Mouse (Mus musculus) left cerebral cortex, adult 9 months (tissue): ENCODE results near the gene Cela3a.
"Not testable (repeated sequence)": the region's sequence is repeated elsewhere in the genome, so short reads cannot be mapped to it uniquely, and the experiment has no call there.

ENCODE experiments used
- DNase-seq, 2 experiments: peaks; one replicate each; pipeline ENCODE4 v3.0.0; 2022; ENCODE audit warnings: low spot score in 2 of 2

Cela3a gene

DNA sequence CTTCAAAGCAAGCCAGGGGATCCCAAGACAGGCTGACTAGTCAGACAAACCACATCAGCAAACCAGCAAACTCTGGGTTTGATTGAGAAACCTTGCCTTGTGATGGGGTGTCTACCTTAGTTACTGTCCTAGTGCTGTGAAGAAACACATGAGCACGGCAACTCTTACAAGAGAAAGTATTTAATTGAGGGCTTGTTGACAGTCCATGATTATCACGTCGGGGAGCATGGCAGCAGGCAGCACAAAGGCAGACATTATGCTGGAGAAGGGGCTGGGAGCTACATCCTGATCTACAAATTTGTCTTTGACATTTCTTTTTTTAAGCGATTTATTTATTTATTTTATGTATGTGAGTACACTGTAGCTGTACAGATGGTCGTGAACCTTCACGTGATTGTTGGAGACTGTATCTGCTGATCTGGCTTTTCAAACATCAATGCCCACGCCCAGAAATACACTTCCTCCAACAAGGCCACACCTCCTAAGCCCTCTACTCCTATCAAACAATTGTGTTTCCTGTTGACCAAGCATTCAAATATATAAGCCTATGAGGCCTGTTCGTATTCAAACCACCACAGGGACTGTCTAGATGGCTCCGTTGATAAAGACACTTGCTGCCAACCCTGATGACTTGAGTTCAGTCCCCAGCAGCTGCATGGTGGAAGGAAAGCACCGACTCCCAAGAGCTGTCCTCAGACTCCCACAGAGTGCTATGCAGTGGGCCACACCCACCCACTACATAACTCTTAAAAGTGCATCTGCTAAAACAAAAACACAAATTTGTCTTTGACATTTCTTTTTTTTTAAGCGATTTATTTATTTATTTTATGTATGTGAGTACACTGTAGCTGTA lies 8.3 kb upstream of the Cela3a start:
- no peak for DNase-seq

DNA sequence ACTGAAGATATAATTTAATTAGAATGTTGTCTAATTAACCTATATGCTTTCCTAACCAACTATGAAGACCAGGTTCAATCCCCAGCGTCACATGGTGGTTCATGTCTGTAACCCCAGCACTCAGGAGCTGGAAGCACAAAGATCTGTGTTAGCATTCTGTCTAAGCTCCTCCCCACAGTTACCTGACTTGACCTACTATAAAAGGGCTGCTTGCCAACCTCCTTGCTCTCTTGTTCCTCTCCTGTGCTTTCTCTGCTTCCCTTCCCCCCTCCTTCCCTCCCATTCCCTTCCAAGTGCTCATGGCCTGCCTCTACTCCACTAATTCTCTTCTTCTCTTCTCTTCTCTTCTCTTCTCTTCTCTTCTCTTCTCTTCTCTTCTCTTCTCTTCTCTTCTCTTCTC lies 5.3 kb upstream of the Cela3a start:
- no peak for DNase-seq

DNA sequence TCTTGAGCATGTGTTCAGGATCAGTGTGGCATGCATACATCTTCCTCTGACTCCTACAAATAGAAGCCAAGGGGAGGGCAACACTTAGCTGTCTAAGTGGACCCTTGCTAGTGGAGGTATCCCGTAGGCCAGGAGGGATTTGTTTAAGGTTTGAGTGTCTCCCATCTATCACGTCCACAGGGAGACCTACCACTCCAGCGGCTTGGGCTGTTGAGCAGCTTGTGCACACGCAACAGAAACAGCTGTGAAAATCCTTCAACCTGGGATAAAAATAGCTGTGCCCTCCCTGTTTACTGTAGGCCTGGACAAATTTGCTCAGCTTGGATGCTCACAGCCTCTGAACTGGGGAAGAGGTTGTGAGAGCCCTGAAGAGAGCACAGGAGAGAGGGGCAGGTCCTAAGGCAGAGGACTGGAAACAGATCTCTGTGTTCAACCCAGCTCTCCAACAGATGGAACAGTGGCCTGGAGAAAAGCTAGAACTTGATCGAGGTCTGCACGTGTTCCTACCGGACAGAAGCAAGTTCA lies 2.7 kb upstream of the Cela3a start:
- DNase-seq: not testable (repeated sequence)

DNA sequence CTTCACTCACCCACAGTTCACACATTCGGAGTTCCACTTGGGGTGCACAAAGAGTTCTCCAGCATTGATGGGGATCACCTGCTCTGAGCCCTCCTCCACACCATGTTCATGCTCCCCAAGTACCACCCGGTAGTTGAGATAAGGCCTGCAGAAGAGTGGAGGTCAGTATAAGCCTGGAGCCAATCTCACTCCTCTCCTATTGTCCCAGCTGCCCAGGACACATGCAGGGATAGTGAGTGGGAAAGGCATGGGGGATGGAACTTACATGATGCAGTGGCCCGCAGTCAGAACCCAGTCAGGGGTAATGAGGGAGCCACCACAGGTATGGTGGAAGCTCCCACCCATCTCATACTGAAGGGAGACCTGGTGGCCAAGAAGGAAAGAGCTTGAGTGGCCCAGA lies 4.0 kb downstream of the Cela3a start:
- no peak for DNase-seq

DNA sequence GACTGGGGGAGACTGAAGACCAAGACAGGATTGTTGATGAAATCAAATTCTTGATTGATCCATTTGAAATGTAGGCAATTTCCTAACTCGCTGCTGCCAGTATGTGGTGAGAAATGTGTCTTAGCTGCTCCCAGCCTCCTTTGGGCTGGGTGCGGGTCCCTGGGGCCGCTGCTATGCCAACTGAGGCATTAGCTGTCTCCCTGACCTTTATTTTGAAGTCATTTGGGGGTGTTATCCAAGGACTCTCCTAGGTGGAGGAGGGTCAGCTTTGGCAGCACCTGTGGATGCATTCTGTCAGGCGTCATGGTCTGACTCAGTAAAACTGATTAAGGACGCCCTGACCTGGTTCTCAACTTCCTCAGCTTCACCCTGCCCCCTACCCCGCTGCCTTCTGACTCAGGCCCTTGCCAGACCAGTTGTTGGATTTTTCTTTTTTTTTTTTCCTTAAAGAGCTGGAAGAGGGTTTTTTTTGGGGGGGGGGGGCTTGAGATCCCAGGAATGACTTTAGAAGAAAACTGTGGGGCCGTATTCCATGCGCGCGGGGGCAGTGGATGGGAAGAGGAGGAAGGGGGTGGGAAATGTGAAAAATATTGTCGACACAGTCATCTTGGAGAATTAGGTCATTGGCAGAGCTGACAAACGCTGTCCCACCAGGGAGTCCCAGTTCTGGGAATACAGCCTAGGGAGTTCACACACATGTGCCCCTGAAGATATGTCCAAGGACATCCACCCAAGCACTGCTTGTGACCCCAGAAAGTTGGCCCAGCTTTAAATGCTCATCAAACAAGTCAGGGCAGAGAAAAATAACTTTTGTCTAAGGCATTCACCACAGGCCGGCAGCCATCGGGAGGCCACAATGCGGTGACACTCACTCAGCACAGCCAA lies 12.7 kb downstream of the Cela3a start:
- no peak for DNase-seq

DNA sequence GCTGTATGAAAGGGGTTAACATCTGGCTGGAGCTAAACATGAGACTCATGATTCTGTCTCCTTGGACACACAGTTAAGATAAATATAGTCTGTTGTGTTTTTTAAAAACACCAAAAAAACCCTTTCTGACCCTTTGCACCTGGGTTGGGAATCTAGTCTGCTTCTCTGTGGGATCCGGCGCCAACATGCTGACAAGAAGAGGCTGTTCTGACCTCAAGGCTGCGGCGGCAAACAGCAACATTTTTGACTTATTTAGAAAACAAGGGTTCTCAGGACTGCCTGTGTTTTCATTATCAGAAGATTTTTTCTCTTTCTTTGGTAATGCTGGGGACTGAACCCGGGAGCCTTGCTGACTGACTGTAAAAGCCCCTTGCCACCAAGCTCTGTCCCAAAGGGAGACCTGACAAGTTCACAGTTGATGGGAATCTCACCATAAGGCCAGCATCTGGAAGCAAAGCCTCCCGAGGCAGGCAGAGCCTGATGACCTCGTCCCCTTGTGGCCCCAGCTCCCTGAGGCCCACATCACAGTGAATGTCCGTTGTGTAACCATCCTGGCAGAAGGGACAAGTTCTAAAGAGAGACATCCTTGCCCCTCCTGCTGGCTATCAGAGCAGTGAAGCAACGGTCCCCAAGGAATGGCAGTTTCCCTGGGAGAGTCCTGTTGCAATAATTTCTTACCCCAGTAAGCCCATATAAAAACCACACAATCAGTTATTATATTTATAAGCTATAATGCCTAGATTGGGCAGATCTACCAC lies 16.0 kb downstream of the Cela3a start:
- no peak for DNase-seq

DNA sequence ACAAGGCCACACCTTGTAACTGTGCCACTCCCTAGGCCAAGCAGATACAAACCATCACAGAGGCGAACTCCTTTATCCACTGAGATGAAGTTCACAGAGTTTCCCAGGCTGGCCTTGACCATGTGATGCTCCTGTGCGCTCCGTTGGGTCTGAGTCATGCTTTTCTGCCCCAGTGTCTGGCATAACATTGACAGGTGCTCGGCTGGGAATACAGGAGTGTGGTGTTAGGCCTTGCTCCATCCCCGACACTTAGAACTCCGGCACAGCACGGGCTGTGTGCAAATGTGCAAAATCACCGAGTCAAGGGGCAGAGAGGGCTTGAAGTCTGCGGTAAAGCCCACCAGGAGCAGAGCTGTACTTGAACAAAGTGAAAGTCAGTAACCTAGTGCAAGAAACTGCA lies 16.7 kb downstream of the Cela3a start:
- no peak for DNase-seq

DNA sequence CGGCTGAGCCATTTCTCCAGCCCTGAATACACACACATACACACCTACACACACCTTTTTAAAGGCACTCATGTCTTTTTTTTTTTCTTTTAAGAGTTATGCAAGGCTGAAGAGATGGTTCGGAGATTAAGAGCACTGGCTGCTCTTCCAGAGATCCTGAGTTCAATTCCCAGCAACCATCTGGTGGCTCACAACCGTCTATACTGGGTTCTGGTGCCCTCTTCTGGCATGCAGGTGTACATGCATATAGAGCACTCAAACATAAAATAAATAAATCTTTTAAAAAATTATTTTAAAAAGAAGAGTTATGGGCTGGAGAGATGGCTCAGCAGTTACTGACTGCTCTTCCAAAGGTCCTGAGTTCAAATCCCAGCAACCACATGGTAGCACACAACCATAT lies 18.3 kb downstream of the Cela3a start:
- DNase-seq: no peak

DNA sequence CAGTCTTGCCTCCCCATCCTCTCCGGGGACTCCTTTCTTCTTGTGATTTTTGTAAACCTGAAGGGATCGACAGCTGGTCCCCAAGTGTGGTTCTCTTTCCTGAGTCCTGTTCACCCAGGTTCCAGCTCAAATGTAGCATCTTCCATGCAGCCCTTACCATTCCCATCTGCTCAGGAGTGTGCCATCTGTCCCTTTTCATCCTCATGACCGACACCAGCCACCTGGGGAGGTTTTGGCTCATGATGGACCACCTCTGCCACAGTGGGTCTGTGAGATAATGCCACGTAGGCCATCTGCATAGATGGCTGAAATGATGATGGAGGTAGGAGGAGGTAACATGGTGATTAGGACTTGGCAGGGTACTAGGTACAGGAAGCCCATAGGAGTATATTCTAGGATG lies 19.4 kb downstream of the Cela3a start:
- no peak for DNase-seq

DNA sequence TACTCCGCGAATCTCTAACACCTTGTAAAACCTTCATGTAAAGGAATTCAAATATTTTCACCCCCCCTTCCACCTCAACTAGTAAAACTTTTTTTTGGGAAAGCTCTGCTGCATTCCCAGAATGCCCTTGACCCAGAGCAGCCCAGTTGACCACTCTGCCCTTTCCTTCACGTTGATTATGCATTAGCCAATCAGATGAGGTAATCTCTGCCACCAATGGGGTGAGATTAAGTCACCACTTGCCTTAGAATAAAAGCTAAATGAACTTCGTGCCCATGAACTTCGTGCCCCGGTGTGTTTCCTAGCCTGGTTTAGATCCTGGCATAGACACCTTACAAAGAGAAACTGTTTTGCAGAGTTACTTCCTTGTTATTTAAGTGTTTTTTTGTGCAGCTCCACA lies 20.6 kb downstream of the Cela3a start:
- DNase-seq: no peak

DNA sequence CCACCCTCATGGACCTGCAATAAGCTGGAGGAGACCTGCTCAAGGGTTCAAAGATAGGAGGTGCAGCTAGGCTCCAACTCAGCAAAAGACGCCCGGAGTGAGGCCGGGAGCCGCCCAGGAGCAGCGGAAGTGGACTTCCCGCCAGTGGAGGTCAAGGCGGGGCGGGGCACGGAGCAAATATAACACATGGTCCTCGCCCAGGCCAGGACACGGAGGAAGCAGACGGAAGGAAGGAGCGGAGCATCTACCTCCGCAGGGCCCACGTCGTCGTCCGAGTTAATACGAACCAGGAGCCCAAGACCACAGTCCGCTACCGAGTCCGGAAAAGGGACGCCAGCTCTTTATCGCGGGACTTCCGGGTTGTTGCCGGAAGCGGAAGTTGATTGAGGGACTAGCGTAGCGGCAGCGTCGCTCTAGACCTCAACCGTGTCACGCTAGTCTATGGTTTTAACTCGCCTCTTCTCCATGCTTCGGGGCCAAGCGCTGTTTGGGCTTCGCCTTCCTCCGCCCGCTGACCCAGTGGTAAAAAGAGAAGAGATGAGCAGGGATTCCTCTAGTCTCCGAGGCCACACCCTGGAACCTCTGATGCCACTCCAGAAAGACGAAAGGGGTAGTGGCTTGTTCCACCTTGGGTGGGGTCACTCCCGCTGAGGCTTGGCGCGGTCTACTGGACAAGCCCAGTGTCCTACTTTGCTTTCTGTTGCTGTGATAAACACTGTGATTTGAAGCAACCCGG lies 21.4 kb downstream of the Cela3a start:
- DNase-seq: peak; percentile 60 to 88

DNA sequence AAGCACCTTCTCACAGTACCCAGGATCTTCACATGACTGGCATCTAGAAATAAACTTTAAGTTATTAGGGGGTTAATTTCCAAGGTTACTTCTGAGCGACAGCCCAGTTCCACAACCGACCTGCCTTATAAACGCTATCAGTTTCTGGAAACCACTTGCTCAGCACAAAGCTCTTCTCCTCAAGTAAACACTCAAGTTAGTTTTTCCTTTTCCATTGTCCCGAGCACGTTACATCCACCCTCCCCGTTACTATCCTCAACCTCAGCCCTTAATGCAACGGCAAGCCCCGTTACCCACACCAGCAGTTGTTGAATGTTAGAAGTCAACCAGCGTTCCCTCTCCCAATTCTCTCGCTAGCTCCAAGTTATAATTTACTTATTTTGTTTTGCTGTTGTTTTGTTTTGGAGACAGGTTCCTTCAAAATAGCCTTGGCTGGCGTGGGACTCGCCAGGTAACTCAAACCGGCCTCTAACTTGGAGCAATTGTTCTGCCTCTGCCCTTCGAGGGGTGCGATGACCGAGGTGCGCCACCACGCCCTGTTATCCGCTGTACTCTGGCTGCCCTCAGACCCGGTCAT lies 22.0 kb downstream of the Cela3a start:
- no peak for DNase-seq

DNA sequence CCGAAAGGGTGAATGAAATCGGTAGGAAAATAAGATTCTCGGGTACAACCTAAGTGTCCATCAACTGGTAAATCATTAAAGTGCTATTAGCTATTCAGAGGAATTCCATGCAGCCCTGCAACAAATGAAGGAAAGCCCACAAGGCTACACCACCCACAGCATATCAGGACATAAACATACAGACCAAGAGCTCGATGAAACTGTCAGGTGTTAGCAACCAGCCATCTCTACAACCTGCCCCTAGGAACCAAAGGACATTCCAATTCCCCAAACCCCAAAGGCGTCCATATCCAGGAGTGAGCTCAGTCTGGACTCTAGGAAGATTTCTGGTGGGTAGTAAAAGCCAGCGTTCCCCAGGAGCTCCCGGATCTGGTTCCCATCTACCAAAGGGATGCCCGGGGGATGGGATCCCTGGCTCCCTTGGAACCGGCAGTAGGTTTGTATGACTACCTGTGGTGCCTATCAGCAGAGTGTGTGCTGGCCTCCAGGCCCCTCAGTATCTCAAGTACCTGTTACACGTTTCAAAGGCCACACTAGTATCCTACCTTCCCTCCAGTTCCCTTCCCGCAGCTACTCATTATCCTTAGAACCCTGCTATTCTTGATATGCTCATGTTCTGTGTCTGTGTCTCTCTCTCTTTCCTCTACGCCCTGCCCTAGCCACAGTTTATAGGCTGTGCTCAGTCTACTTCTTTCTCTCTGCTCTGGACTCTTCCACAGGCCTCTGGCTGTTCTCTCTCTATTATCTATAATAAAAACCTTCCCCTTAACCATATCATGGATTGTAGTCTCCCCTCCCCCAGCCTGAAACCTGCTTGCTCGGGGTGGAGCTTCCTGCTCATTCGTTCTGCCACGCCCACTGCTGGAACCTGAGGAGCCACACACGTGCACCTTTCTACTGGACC lies 28.6 kb downstream of the Cela3a start:
- DNase-seq: no peak

DNA sequence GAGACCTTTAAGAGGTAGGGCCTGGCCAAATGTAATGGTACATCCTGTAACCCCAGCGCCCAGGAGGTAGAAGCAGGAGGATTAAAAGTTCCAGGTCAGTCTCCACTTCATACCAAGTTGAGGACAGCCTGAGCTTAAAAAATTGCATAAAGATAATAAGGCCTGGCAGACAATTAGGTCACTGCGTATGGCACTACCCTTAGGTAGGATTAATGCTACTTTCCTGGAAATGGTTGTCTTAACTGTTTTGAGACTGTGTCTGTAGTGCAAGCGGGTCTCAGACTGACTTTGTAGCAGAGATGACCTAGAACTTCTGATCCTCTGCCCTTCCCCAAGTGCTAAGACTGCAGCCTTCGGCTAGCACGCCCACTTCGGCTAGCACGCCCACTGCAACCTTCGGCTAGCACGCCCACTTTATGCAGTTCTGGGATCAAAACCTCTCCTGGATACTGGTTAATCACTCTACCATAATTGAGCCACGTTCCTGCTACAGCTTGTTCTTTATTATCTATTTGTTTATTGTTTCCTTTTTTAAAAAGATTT lies 29.8 kb downstream of the Cela3a start:
- no peak for DNase-seq

DNA sequence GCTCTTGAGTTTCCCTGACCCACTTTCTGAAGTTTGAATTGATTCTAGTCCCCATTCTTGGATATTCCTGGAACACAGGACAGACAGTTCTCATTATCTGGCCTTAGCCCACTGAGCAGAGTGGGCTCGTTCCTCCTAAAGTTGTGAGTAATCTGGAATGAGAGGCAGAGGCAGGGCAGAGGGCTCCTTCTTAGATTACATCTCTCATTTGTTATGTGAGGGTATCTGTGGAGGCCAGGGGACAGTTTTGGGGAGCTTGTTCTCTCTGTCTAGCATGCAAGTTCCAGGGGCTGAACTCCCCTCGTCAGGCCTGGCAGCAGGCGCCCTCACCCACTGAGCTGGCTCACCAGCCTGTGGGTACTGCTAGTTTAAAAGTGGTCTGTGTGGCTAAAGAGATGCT lies 30.5 kb downstream of the Cela3a start:
- DNase-seq: no peak

DNA sequence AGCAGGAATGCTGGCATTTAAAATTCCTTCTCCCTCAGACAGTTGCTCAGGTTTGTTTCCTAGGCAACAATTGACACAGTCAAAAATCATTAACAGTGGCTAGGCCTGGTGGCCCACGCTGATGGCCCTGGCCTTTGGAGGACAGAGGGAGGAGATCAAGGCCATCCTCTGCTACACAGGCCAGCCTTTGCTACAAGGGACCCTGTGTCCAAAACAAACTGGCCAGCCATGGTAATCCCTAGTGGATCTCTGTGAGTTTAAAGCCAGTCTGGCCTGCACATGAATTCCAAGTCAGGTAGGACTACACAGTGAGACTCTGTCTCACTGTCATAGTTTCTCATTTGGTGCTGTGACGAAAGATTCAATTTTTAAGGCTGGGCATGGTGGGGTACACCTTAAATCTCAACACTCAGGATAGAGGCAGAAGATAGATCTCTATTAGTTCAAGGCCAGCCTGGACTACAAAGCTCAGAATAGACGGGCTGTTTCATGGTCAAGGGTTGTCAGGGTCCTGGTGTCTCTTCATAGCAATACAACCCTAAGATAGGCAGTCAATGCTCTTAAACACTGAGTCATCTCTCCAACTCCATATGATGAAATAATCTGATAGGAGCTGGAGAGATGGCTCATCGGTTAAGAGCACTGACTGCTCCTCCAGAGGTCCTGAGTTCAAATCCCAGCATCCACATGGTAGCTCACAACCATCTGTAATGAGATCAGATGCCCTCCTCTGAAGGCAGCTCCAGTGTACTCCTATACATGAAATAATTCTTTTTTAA lies 31.9 kb downstream of the Cela3a start:
- no peak for DNase-seq

DNA sequence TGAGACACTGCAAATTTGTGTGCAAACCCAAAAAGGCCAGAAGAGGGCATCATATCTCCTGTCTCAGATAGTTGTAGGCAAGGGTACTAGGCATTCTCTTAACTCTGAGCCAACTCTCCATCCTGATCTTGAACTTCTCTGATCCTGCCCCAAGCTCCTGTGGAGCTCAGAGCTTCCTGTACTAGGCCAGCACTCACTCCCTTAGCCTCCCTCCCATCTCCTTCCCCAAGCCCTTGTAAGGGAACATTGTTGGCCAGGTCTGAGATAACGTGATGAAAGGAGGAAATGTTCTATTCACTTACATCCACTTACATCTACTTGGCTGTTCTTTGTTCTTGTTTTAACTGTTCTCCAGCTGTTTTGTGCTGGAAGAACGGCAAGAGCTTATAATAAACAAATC lies 32.8 kb downstream of the Cela3a start:
- DNase-seq: no peak

DNA sequence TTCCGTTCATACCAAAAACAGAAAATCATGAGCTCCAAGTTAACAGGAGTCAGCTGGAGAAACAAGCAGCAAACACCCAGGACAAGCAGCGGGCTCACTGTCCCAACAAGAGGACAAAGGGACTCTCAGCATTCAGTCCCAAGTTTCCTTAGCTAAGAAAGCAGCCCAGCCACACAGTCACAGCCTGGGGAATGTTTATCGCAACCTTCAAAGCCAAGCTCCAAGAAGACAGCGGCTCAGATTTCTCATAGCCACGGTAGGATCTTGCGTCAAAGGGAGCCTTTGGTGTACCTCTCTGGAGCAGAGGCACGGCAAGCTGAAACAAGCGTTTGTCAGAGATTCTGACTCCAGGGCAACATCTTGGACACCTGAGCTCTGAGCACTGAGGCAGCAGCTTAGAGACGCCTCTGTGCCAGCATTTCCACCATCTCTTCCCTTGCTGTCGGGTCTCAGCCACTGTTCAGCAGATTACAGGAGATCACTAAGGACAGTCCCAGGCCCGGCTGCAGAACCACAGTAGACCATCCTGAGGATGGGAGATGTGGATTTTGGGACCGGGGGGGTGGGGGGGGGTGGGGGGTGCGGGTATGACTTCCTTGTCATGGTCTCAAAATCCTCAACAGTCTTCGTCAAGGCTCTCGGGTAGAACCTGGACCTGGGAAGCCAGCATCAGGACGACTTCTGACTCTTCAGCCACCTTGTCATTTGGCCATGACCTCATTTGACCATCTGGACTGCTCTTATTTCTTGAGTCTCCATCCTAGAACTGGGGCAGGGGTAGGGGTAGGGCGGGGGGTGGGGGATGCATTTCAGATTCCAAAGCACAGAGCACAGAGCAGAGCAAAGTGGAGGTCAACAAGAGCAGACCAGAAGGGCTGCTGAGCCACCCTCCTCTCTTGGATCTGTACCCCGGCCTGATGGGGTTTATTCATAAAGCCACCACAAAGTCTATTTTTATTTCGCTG lies 34.0 kb downstream of the Cela3a start:
- DNase-seq: no peak
